Mouse (Mus musculus) left cerebral cortex, postnatal 25 days (tissue): ENCODE data around the gene Nfic. TPM values are rescaled to one million over a fixed set of nuclear protein-coding genes. Genes with fewer than 3 reads are reported as not detected.

Experiments
- DNase-seq, 2 experiments: peaks; one replicate each; pipeline ENCODE4 v3.0.0; 2022; ENCODE audit warnings: low spot score in 2 of 2, mixed read lengths in 1 of 2
- intact Hi-C: fragments of 180-260 bp; cut with DNase I; formaldehyde crosslinking; loops from one replicate; pipeline ENCODE4 v1.15.1; 2025
- total RNA-seq, 2 experiments: library from RNA; stranded (reverse); gene quantifications; 2 replicates each; pipeline ENCODE4 v1.2.3; 2021

Nfic gene
- total RNA-seq, 2 experiments from 2014 or later, result 81.1 to 87.3 TPM

- no peak for DNase-seq
- intact Hi-C loops, result no loop called here
Measured at GRCm38 (mm10) chr10:81423476-81424245, 31.8 kb downstream of the Nfic start.

- no peak for DNase-seq
- intact Hi-C loops, result no loop called here
Measured at GRCm38 (mm10) chr10:81422661-81423217, 32.7 kb downstream of the Nfic start.

- intact Hi-C loops, result no loop called here
- DNase-seq, result no peak
Measured at GRCm38 (mm10) chr10:81422191-81422590, 33.2 kb downstream of the Nfic start.

- intact Hi-C loops, result no loop called here
- no peak for DNase-seq
Measured at GRCm38 (mm10) chr10:81421797-81422100, 33.7 kb downstream of the Nfic start.

DNA sequence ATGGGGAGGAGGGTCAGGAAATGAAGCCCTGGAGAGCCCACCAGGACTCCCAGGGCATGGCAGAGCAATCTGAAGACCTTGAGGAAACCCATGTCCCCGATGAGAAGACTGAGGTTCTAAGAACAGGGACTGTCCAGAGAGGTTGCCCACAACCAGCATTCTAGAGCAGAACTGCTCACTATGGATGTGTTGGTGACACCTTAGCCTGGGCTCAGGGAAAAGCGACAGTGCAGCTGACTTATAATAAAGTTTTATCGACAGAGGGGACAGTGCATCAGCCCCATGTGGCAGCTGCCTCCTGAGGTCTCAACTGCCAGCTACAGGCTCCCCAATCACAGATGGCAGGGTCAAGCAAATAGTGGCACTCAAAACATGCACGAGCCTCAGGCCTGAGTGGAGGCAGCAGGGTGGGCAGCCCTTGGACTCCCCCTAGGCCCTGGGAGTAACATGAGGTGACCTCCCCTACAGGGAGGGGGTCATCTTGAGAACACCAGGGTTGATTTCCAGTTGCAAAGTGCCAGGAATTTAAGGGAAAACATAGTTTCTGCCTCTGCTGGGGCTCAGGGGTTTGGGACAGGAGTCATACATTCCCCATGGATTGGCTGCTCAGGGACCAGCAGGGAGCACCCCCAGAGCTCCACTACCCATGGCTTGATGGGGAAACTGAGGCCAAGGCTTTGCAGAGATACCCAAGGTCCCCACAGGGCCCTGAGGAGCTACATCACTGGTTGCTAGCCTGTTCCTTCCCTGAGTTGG lies 34.2 kb downstream of the Nfic start:
- DNase-seq, result no peak
- intact Hi-C loops, result no loop called here

DNA sequence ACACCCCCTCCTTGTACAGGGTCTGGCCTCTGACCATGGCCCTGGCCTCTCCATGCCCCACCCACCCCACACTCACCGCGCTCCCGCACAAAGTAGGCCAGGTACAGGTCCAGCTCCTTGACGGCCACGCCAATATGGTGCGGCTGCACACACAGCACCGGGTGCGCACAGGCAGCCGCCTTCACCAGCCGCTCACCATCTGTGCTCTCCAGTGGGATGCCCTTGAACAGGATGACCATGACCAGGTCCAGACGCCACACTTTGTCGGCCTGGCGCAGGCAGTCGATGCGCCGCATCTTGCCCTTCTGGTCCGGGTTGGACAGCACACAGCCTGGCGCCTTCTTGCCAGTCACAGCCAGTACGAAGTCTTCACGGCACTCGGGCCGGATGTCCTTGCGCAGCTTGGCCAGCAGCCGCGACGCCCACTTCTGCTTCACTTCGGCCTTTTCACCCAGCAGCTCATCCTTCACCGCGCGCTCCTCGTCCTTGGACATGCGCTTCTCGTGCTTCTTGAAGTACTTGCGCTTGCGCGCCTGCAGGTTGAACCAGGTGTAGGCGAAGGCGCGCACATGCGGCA lies 35.2 kb downstream of the Nfic start:
- intact Hi-C loops, result no loop called here
- no peak for DNase-seq

DNA sequence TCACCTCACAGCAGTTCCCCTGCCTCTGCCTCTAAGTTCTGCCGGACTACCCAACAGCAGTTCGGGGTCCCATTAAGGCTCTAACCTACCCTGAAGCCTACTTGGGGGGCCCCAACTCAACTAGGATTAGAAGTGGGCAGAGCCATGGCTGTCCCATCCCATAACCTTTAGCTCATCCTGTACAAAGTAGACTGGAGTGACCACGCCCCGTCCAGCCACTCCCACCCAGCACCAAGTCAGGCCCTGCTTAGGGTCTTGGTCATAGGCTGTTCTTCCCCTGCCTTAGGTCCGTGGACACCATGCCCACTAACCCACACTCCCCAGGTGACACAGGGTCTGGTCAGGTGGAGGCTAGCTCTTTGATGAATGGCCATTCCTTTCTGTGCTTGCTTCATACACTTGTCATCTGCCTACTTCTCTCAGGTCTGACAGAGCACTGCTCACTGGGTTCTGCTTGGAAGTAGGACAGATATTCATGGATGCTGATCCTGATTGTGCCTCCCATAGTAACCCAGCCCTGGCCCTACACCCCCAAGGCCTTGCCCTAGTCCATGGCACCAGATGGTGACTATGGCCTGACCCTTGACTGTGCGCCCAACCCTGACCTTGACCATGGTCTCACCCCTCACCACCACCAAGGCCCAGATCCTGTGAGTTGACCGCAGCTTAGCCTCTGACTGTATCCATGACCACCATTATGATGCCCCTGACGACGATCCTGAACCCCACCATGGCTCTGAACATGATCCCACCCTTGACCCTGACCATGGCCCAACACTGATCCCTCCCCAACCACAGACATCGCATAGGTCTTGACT lies 36.1 kb downstream of the Nfic start:
- intact Hi-C loops, result no loop called here
- DNase-seq, result no peak

DNA sequence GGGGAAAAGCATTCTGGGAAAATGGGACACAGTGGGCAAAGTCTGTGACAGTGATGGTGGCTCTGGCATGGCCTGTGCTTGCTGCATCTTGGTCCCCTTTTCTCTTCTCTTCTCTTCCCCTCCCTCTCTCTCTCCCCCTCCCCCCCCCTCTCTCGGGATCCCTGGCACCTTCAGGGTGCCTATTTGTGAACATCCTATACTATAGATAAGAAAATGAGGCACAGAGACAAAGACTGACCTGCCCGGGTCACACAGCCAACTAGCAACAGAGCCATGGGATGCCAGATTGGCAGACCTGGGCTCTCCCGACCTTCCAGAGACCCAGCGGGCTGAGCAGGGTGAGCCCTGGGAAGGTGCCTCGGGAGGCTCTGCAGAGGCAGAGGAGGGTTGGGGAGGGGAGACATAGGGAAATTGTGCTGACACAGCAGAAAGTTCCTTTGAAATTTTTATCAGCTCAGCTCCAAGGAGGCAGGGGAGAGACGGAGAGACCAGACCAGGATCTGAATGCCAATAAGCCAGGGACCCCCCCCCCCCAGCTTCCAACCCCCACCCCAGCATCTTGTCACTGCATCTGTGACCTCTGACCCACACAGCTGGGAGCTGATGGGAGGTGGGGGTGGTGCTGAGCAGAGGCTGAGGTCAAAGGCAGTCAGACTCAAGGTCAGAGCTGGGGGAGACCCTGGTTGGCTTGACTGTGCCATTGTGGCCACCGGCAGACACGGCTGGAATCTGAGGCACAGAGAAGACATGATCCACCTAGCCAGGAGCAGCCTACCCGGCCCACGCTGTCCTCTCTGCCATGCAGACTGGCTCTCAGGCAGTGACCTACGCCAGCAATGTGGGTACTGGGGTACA lies 37.0 kb downstream of the Nfic start:
- DNase-seq, result no peak
- intact Hi-C loops, result no loop called here

- intact Hi-C loops, result loop anchor here (1.0 kb wide), 1 partner anchor 9 kb away; no protein-coding TSS in a partner anchor
- DNase-seq, result no peak
Measured at GRCm38 (mm10) chr10:81417227-81418215, 37.9 kb downstream of the Nfic start.

- DNase-seq, result peak; percentile 84 to 92
- intact Hi-C loops, result loop anchor here (1.0 kb wide), 1 partner anchor 10 kb away; no protein-coding TSS in a partner anchor
Measured at GRCm38 (mm10) chr10:81416581-81417226, 38.7 kb downstream of the Nfic start.

- intact Hi-C loops, result no loop called here
Measured at GRCm38 (mm10) chr10:81415549-81416310, 39.7 kb downstream of the Nfic start.

DNA sequence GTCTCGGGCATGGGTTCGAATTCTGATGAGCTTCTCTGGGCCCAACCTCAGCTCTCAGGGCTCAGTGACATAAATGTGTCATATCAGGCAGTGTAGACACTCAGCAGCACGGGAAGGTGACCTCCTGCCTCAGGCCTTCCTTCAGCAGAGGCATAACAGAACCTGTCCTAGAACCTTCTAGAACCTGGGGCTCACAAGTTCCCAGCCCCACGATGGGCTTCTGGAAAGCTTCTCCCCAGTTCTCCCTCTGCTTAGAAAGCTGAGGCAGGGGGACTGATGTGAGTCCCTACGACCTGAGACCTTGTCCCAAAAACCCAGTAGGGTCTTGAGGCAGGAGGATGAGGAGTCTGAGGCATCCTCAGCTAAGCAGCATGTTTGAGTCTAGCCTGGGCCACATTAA lies 40.3 kb downstream of the Nfic start:
- intact Hi-C loops, result no loop called here
- DNase-seq, result no peak

More at GRCm38 (mm10) chr10:81415549-81416310, 39.7 kb downstream of the Nfic start:
- no peak for DNase-seq

DNA sequence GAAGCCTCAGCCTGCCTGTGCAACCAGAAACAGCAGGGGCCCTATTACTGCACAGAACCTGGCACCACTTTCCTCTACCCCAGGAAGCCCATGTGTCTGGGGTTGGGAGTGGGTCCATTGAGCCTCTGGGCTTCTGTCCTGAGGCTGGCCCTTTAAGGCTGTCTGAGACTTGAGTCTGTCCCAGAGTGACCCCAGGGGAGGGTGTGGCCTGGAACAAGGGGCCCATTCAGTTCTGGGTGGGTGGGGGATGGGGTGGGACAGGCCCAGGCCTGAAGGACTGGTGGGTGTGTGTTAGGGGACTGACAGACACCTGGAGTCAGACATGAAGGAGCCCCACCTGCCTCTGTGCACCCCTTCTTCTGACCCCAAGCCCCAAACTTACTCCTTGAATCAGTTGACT lies 40.8 kb downstream of the Nfic start:
- DNase-seq, result no peak
- intact Hi-C loops, result no loop called here

DNA sequence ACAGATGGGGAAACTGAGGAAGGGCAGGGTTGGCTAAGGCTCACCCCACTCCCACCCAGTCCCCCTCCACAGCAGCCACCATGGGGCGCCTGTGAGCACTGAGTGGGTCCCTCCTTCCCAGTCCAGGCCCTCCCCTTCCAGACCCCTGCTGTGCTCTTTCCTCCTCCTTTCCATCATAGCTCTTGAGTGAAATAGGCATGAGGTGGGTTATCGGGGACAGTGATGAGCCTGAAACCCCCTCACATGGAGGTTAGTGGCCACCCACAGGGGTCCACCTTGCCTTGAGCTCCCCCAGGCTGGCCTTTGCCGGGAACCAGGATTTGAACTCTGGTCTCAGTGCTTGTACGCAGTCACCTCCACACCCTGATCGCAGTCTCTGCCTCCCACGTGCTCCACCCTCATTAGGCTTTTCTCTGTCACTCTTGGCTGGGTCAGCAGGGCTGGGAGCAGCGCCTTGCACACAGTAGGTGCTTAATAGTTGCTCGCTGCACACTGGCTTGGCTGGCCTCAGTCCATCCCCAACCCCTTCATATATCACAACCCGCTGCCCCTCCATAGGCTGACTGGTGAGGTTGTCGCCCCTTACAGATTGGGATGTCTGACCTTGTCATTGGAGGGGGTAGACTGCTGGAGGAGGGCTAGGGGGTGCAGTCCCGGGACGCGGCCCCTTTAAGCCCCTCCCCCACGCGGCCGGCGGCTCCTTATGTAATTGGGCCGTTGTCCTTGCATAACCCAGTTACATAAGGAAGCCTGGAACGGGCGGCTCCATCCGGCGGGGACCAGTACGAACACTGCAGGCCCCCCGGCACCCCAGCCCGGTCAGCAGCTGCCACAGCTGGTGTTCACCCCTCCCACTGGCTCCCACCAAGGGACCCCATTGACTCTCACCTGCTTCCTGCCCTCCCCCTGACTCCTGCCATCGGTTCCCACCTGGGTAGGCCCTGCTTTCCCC lies 41.8 kb downstream of the Nfic start:
- DNase-seq, result peak; percentile 80 to 81
- intact Hi-C loops, result no loop called here

GRCm38 (mm10) chr10:81412586-81413309 lies 42.7 kb downstream of the Nfic start:
- DNase-seq, result no peak
- intact Hi-C loops, result no loop called here
